Mouse (Mus musculus): ENCODE data around the gene Vmn1r204. TPM values are rescaled to one million over a fixed set of nuclear protein-coding genes. Genes with fewer than 3 reads are reported as not detected.

Gene Vmn1r204
- not detected in 2 replicates for total RNA-seq (2023)

GRCm38 (mm10) chr13:22552898-22553297 lies at the start of gene Vmn1r204:
Vmn1r204 (plus strand) TSS chr13:22553198.

DNA sequence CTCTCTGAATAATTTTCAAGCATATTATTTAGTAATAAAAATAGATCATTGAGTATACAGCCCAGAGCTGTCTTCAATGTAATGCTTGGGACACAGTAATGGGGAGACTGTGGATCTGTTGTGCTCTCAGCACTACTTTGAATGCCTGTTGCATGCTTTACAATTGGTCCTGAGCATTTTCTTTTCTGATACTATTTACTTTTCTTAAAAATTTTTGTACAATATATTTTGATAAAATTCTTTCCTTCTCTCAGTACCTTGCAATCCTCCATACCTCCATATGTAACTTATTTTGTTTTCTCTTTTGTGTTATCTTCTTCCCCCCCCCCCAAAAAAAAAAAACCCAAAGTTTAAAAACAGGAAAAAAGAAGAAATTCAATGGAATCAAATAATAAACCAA lies 47.7 kb upstream of the Vmn1r204 start, which contains the start of gene Vmn1r202:
TSS of gene Vmn1r202 (minus strand) at position 101 of the 400 bp plus-strand sequence.

DNA sequence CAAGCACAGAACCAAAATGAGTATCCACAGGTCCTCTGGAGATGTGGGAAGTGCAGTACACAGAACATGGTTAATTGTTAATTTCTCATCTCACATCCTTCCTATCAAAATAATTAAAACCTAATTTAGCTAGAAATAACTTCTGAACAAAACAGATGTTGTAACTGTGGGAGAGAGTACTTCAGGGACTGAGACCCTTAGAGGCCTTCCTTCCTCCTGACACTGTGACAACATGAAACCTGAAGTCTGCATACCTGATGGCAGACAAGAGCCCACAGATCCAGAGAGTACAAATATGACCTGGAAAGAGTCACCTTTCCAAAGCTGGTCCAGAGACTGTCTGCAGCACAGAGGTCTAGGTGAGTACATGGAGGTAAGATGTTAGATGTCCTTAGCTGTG lies 35.2 kb upstream of the Vmn1r204 start, which contains the start of gene Vmn1r203:
TSS of gene Vmn1r203 (plus strand) at position 301 of the 400 bp plus-strand sequence.

GRCm38 (mm10) chr13:22592900-22593299 lies 39.9 kb downstream of the Vmn1r204 start, which contains the start of gene Vmn1r205:
Vmn1r205 (minus strand) TSS chr13:22593000.

Other genes starting within 250 kb of the Vmn1r204 start
- not detected in 2 replicates for gene Vmn1r197, start 228.6 kb upstream of the Vmn1r204 start, total RNA-seq (2023)
- gene Vmn1r198, start 202.8 kb upstream of the Vmn1r204 start, total RNA-seq (2023): not detected in 2 replicates
- gene Vmn1r199, start 173.4 kb upstream of the Vmn1r204 start, total RNA-seq (2023): not detected in 2 replicates
- not detected in 2 replicates for gene Vmn1r200, start 162.8 kb upstream of the Vmn1r204 start, total RNA-seq (2023)
- gene Vmn1r201, start 81.3 kb upstream of the Vmn1r204 start, total RNA-seq (2023): not detected in 2 replicates
- not detected in 2 replicates for gene Vmn1r202, start 47.8 kb upstream of the Vmn1r204 start, total RNA-seq (2023)
- not detected in 2 replicates for gene Vmn1r203, start 35.1 kb upstream of the Vmn1r204 start, total RNA-seq (2023)
- gene Vmn1r205, start 39.8 kb downstream of the Vmn1r204 start, total RNA-seq (2023): not detected in 2 replicates
- not detected in 2 replicates for gene Vmn1r206, start 71.1 kb downstream of the Vmn1r204 start, total RNA-seq (2023)
- 0.09 TPM in 1 of 2 replicates, not detected in the other for gene Vmn1r207-ps, start 176.4 kb downstream of the Vmn1r204 start, total RNA-seq (2023)
- gene Vmn1r208, start 224.2 kb downstream of the Vmn1r204 start, total RNA-seq (2023): not detected in 2 replicates

Measured in neutrophil, adult 65 days (primary cell).